Mouse (Mus musculus) monocyte, adult 59 days (primary cell): ENCODE measurements around the gene Cyp2b13. TPM values are rescaled to one million over a fixed set of nuclear protein-coding genes. Genes with fewer than 3 reads are reported as not detected.

Experiments used
- total RNA-seq, 2 experiments: library from RNA; stranded (reverse); gene quantifications; one replicate each; pipeline ENCODE4 v1.2.4; 2023

Gene Cyp2b13
- not detected for total RNA-seq

DNA sequence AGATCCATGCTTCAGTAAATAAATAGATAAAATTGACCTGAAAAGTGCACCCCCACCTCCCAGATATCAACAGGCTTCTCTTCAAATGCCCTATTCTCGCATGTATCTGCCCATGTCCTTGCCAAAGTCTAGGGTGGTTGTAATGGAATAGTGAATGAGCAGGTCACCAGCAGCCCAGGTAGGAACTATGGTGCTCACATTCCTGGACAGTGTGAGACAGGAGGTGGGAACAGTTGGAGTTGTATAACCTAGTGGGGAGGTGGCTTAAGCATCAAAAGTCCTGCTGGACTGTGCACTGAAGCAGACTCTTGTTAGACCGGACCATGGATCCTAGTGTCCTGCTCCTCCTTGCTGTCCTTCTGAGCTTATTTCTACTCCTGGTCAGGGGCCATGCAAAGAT lies at the start of gene Cyp2b13:
Gene Cyp2b13, plus strand, starts transcription at position 301 of the 400 bp plus-strand sequence.

Other genes starting within 250 kb of the Cyp2b13 start
- gene Cyp2s1, start 244.6 kb upstream of the Cyp2b13 start, total RNA-seq, result 1 to 10 TPM in 1 of 2 experiments, under 1 TPM in 1; 0.29 to 1.0 TPM
- not detected for gene Cyp2b10, start 163.9 kb upstream of the Cyp2b13 start, total RNA-seq
- gene Cyp2b9, start 111.9 kb downstream of the Cyp2b13 start, total RNA-seq, result not detected
- not detected for gene Vmn1r184, start 198.8 kb downstream of the Cyp2b13 start, total RNA-seq
- gene Cyp2a4, start 245.7 kb downstream of the Cyp2b13 start, total RNA-seq, result not detected